Mouse (Mus musculus): ENCODE data around the gene Elmod3. TPM values are rescaled to one million over a fixed set of nuclear protein-coding genes. Genes with fewer than 3 reads are reported as not detected.

The Elmod3 gene
- polyA plus RNA-seq, 1 experiment from 2014 or later, result 15.7 TPM

- Histone ChIP-seq H3K9me3 (no peaks in the 10 kb centered on the region), H3K4me1 (replicated peaks) (peaks cover 2% of the 10 kb centered on the region), H3K4me3 (no peak overlapping the region), H3K36me3 (peaks cover 55% of the 10 kb centered on the region), H3K27ac (no peak overlapping the region), H3K27me3 (ENCODE audit: insufficient read depth, poor library complexity, severe bottlenecking) (no peaks in the 10 kb centered on the region)
- WGBS, result 91% methylated on average over 2 of the region's 2 CpGs
- no peak for DNase-seq (ENCODE audit: low spot score)
Measured at GRCm38 (mm10) chr6:72604066-72604465, 5.9 kb upstream of the Elmod3 start.

- no peak overlapping the region for H3K27ac ChIP-seq
- peak; percentile 79 for DNase-seq (ENCODE audit: low spot score)
- peaks cover 33% of the 10 kb centered on the region for H3K36me3 ChIP-seq
- H3K9me3 ChIP-seq, result no peaks in the 10 kb centered on the region
- 76% methylated on average over 1 of the region's 1 CpGs for WGBS
- no peaks in the 10 kb centered on the region for H3K27me3 ChIP-seq (ENCODE audit: insufficient read depth, poor library complexity, severe bottlenecking)
- H3K4me1 ChIP-seq (replicated peaks), result peaks cover 20% of the 10 kb centered on the region
- H3K4me3 ChIP-seq, result no peak overlapping the region
Measured at GRCm38 (mm10) chr6:72601732-72602131, 3.5 kb upstream of the Elmod3 start.

- 86% methylated on average over 12 of the region's 12 CpGs for WGBS
- no peak overlapping the region for H3K4me3 ChIP-seq
- peaks cover 20% of the 10 kb centered on the region for H3K4me1 ChIP-seq (replicated peaks)
- no peak for DNase-seq (ENCODE audit: low spot score)
- peaks cover 24% of the 10 kb centered on the region for H3K36me3 ChIP-seq
- no peaks in the 10 kb centered on the region for H3K9me3 ChIP-seq
- H3K27me3 ChIP-seq (ENCODE audit: insufficient read depth, poor library complexity, severe bottlenecking), result no peaks in the 10 kb centered on the region
- H3K27ac ChIP-seq, result no peak overlapping the region
Measured at GRCm38 (mm10) chr6:72600771-72601170, 2.6 kb upstream of the Elmod3 start.

GRCm38 (mm10) chr6:72600216-72600615 is 2.0 kb upstream of the Elmod3 start:
- Histone ChIP-seq H3K27ac (no peak overlapping the region), H3K27me3 (ENCODE audit: insufficient read depth, poor library complexity, severe bottlenecking) (no peaks in the 10 kb centered on the region), H3K4me3 (no peak overlapping the region), H3K36me3 (peaks cover 18% of the 10 kb centered on the region), H3K4me1 (replicated peaks) (peaks cover 20% of the 10 kb centered on the region), H3K9me3 (no peaks in the 10 kb centered on the region)
- DNase-seq (ENCODE audit: low spot score), result no peak
- WGBS, result 78% methylated on average over 6 of the region's 6 CpGs

GRCm38 (mm10) chr6:72598791-72599557 is 761 bp upstream of the Elmod3 start:
- Histone ChIP-seq H3K36me3 (peaks cover 6% of the 10 kb centered on the region), H3K4me3 (peak overlapping the region; percentile 68), H3K27me3 (ENCODE audit: insufficient read depth, poor library complexity, severe bottlenecking) (no peaks in the 10 kb centered on the region), H3K27ac (peak overlapping the region; percentile 87), H3K4me1 (replicated peaks) (peaks cover 20% of the 10 kb centered on the region), H3K9me3 (no peaks in the 10 kb centered on the region)
- WGBS, result 53% methylated on average over 12 of the region's 12 CpGs
- no peak for DNase-seq (ENCODE audit: low spot score)

- Histone ChIP-seq H3K4me1 (replicated peaks) (peaks cover 20% of the 10 kb centered on the region), H3K27me3 (ENCODE audit: insufficient read depth, poor library complexity, severe bottlenecking) (no peaks in the 10 kb centered on the region), H3K27ac (peak overlapping the region; percentile 87; the same call in 1 of the 2 replicates), H3K4me3 (peak overlapping the region; percentile 68), H3K9me3 (no peaks in the 10 kb centered on the region), H3K36me3 (no peaks in the 10 kb centered on the region)
- 60% methylated on average over 13 of the region's 13 CpGs for WGBS
- DNase-seq (ENCODE audit: low spot score), result no peak
Measured at GRCm38 (mm10) chr6:72597083-72597874, 934 bp downstream of the Elmod3 start.

GRCm38 (mm10) chr6:72593914-72594313 is 4.3 kb downstream of the Elmod3 start:
- H3K4me3 ChIP-seq, result no peak overlapping the region
- H3K4me1 ChIP-seq (replicated peaks), result peaks cover 17% of the 10 kb centered on the region
- H3K27me3 ChIP-seq (ENCODE audit: insufficient read depth, poor library complexity, severe bottlenecking), result no peaks in the 10 kb centered on the region
- H3K9me3 ChIP-seq, result no peaks in the 10 kb centered on the region
- H3K27ac ChIP-seq, result no peak overlapping the region
- WGBS, result 70% methylated on average over 5 of the region's 5 CpGs
- DNase-seq (ENCODE audit: low spot score), result no peak
- H3K36me3 ChIP-seq, result no peaks in the 10 kb centered on the region

- Histone ChIP-seq H3K9me3 (no peaks in the 10 kb centered on the region), H3K4me1 (replicated peaks) (peaks cover 12% of the 10 kb centered on the region), H3K27ac (no peak overlapping the region), H3K36me3 (no peaks in the 10 kb centered on the region), H3K27me3 (ENCODE audit: insufficient read depth, poor library complexity, severe bottlenecking) (no peaks in the 10 kb centered on the region), H3K4me3 (no peak overlapping the region)
- no peak for DNase-seq (ENCODE audit: low spot score)
- WGBS, result 82% methylated on average over 6 of the region's 6 CpGs
Measured at GRCm38 (mm10) chr6:72593011-72593803, 5.0 kb downstream of the Elmod3 start.

- H3K27me3 ChIP-seq (ENCODE audit: insufficient read depth, poor library complexity, severe bottlenecking), result no peaks in the 10 kb centered on the region
- no peaks in the 10 kb centered on the region for H3K9me3 ChIP-seq
- no peaks in the 10 kb centered on the region for H3K4me1 ChIP-seq (replicated peaks)
- DNase-seq (ENCODE audit: low spot score), result no peak
- peaks cover 8% of the 10 kb centered on the region; the same call in 1 of the 2 replicates for H3K36me3 ChIP-seq
- no peak overlapping the region for H3K27ac ChIP-seq
- H3K4me3 ChIP-seq, result no peak overlapping the region
Measured at GRCm38 (mm10) chr6:72590111-72590510, 8.1 kb downstream of the Elmod3 start.

- H3K27me3 ChIP-seq (ENCODE audit: insufficient read depth, poor library complexity, severe bottlenecking), result no peaks in the 10 kb centered on the region
- peaks cover 8% of the 10 kb centered on the region; the same call in 1 of the 2 replicates for H3K36me3 ChIP-seq
Measured at GRCm38 (mm10) chr6:72588307-72588706, 9.9 kb downstream of the Elmod3 start.

GRCm38 (mm10) chr6:72586701-72587100 is 11.5 kb downstream of the Elmod3 start:
- Histone ChIP-seq H3K4me1 (replicated peaks) (no peaks in the 10 kb centered on the region), H3K27me3 (ENCODE audit: insufficient read depth, poor library complexity, severe bottlenecking) (no peaks in the 10 kb centered on the region)
- WGBS, result 80% methylated on average over 3 of the region's 3 CpGs

More at GRCm38 (mm10) chr6:72588307-72588706, 9.9 kb downstream of the Elmod3 start:
- Histone ChIP-seq H3K9me3 (no peaks in the 10 kb centered on the region), H3K4me1 (replicated peaks) (no peaks in the 10 kb centered on the region), H3K27ac (no peak overlapping the region), H3K4me3 (no peak overlapping the region)
- DNase-seq (ENCODE audit: low spot score), result no peak

GRCm38 (mm10) chr6:72584154-72584553 is 14.1 kb downstream of the Elmod3 start:
- Histone ChIP-seq H3K4me3 (no peak overlapping the region), H3K27ac (no peak overlapping the region), H3K4me1 (replicated peaks) (no peaks in the 10 kb centered on the region), H3K36me3 (peaks cover 13% of the 10 kb centered on the region), H3K9me3 (no peaks in the 10 kb centered on the region), H3K27me3 (ENCODE audit: insufficient read depth, poor library complexity, severe bottlenecking) (no peaks in the 10 kb centered on the region)
- no peak for DNase-seq (ENCODE audit: low spot score)
- 80% methylated on average over 11 of the region's 11 CpGs for WGBS

More at GRCm38 (mm10) chr6:72586701-72587100, 11.5 kb downstream of the Elmod3 start:
- Histone ChIP-seq H3K27ac (no peak overlapping the region), H3K36me3 (peaks cover 8% of the 10 kb centered on the region; the same call in 1 of the 2 replicates), H3K9me3 (no peaks in the 10 kb centered on the region), H3K4me3 (no peak overlapping the region)
- DNase-seq (ENCODE audit: low spot score), result no peak

All from hindbrain, embryonic 10.5 days (tissue).